Mouse (Mus musculus) retina, embryonic 14.5 days (tissue): ENCODE data around the gene Mapt.

ENCODE experiments used
- DNase-seq: peaks from one replicate; pipeline ENCODE4 v3.0.0-alpha.2; 2015; ENCODE audit warnings: low spot score

Mapt gene

GRCm38 (mm10) chr11:104278222-104278621 lies 47.0 kb downstream of the Mapt start:
- peak; percentile 77 for DNase-seq

- DNase-seq = no peak
Measured at GRCm38 (mm10) chr11:104279049-104279448, 47.9 kb downstream of the Mapt start.

GRCm38 (mm10) chr11:104279538-104279937 lies 48.3 kb downstream of the Mapt start:
- DNase-seq = no peak

- DNase-seq = no peak
Measured at GRCm38 (mm10) chr11:104281501-104281900, 50.3 kb downstream of the Mapt start.

GRCm38 (mm10) chr11:104287113-104287512 lies 55.9 kb downstream of the Mapt start:
- DNase-seq = no peak

- no peak for DNase-seq
Measured at GRCm38 (mm10) chr11:104288835-104289198, 57.6 kb downstream of the Mapt start.

GRCm38 (mm10) chr11:104289199-104290031 lies 58.2 kb downstream of the Mapt start:
- DNase-seq = peak; percentile 85

GRCm38 (mm10) chr11:104292443-104293220 lies 61.4 kb downstream of the Mapt start:
- no peak for DNase-seq

- no peak for DNase-seq
Measured at GRCm38 (mm10) chr11:104293241-104293640, 62.1 kb downstream of the Mapt start.

GRCm38 (mm10) chr11:104295145-104295544 lies 64.0 kb downstream of the Mapt start:
- no peak for DNase-seq

- DNase-seq = no peak
Measured at GRCm38 (mm10) chr11:104295656-104296055, 64.5 kb downstream of the Mapt start.

- DNase-seq = no peak
Measured at GRCm38 (mm10) chr11:104297671-104298070, 66.5 kb downstream of the Mapt start.

- DNase-seq = no peak
Measured at GRCm38 (mm10) chr11:104302628-104303027, 71.4 kb downstream of the Mapt start.

GRCm38 (mm10) chr11:104303088-104303960 lies 72.1 kb downstream of the Mapt start:
- DNase-seq = no peak

- DNase-seq = no peak
Measured at GRCm38 (mm10) chr11:104305711-104306110, 74.5 kb downstream of the Mapt start.

GRCm38 (mm10) chr11:104306483-104306882 lies 75.3 kb downstream of the Mapt start:
- no peak for DNase-seq

GRCm38 (mm10) chr11:104307136-104307535 lies 75.9 kb downstream of the Mapt start:
- DNase-seq = no peak

- no peak for DNase-seq
Measured at GRCm38 (mm10) chr11:104309377-104310225, 78.4 kb downstream of the Mapt start.

GRCm38 (mm10) chr11:104310226-104310887 lies 79.2 kb downstream of the Mapt start:
- DNase-seq = no peak

- peak; percentile 22 for DNase-seq
Measured at GRCm38 (mm10) chr11:104311643-104312042, 80.5 kb downstream of the Mapt start.

GRCm38 (mm10) chr11:104315703-104316102 lies 84.5 kb downstream of the Mapt start:
- DNase-seq = peak; percentile 95
